ENCODE assay signal across 26 mouse cellular contexts in the genomic region with DNA sequence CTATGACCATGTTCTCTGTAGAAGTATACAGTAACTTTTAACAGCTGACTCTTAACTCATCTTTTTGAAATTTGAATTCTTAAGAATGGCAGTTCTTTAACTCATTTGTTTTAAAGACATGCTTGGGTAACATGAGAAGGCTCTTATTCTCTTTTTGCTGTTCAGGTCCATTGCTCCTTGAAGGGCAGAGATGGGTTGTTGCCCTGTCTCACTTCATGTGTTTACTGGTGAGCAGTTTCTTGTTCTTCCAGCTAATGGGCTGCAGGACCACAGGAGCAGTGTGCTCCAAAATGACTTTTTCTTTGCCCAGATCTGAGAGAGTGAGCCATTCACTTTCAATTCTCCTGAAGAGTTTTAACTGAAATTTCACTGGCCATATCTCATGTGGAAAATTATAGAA.
DNase-seq lines count a peak whose midpoint lies in the region; ATAC-seq and TF ChIP-seq lines count a peak whose summit lies in the region.
"Had no signal": no experiment of that assay in that cellular context is flagged by ENCODE, and none has a peak within 500 bp of the region (broad histone marks: within the 10 kb centered on the region; RNA-seq: fewer than 3 reads in every experiment).

No protein-coding gene starts in this region.

- no peak overlapping the region for H3K9ac ChIP-seq in heart, postnatal 0 days (replicated peaks; ENCODE audit: low read depth, low read length)
- H3K9ac ChIP-seq in midbrain, embryonic 11.5 days (ENCODE audit: low read length), result no peak overlapping the region
- no peak overlapping the region for H3K9ac ChIP-seq in midbrain, embryonic 16.5 days (ENCODE audit: low read depth, low read length)
- H3K9ac ChIP-seq: embryonic facial prominence, embryonic 12.5 days; forebrain, embryonic 13.5 days; forebrain, embryonic 15.5 days had no signal

- TF ChIP-seq EP300 in heart, postnatal 0 days (IDR thresholded peaks at IDR 0.05; ENCODE audit: low read depth), result no peak

- H3K36me3 ChIP-seq in heart, postnatal 0 days (replicated peaks; ENCODE audit: control insufficient read depth, insufficient read depth, low read length), result no peaks in the 10 kb centered on the region
- no peaks in the 10 kb centered on the region for H3K36me3 ChIP-seq in heart, embryonic 10.5 days
- no peaks in the 10 kb centered on the region for H3K36me3 ChIP-seq in midbrain, embryonic 11.5 days (ENCODE audit: control insufficient read depth, insufficient read depth, low read length)
- no peaks in the 10 kb centered on the region for H3K36me3 ChIP-seq in midbrain, embryonic 16.5 days (ENCODE audit: control insufficient read depth, insufficient read depth, low read length)
- H3K36me3 ChIP-seq: embryonic facial prominence, embryonic 10.5 days; embryonic facial prominence, embryonic 12.5 days; forebrain, embryonic 15.5 days; G1E had no signal

- 0 out of 2 replicates have a peak overlapping the region, but pooled peaks have one; percentile 9 for H3K27ac ChIP-seq in heart, postnatal 0 days (ENCODE audit: low read depth)
- H3K27ac ChIP-seq in heart, embryonic 10.5 days, result no peak overlapping the region
- H3K27ac ChIP-seq in midbrain, embryonic 11.5 days (ENCODE audit: low read depth, low read length), result no peak overlapping the region
- no peak overlapping the region for H3K27ac ChIP-seq in midbrain, embryonic 16.5 days (ENCODE audit: low read length)
- H3K27ac ChIP-seq: embryonic facial prominence, embryonic 10.5 days; embryonic facial prominence, embryonic 12.5 days; forebrain, embryonic 13.5 days; forebrain, embryonic 15.5 days had no signal

- TF ChIP-seq CTCF in heart, postnatal 0 days (IDR thresholded peaks at IDR 0.05; ENCODE audit: low read depth), result no peak

- H3K4me2 ChIP-seq in heart, postnatal 0 days (ENCODE audit: low read depth, low read length), result no peak overlapping the region
- no peak overlapping the region for H3K4me2 ChIP-seq in midbrain, embryonic 11.5 days
- H3K4me2 ChIP-seq in midbrain, embryonic 16.5 days (ENCODE audit: low read length), result no peak overlapping the region
- H3K4me2 ChIP-seq: embryonic facial prominence, embryonic 12.5 days; forebrain, embryonic 13.5 days; forebrain, embryonic 15.5 days had no signal

- ATAC-seq in heart, postnatal 0 days (ENCODE audit: insufficient read depth, low read depth), result no peak
- ATAC-seq in midbrain, embryonic 11.5 days (ENCODE audit: low FRiP score), result no peak
- ATAC-seq in midbrain, embryonic 16.5 days, result no peak
- ATAC-seq: activated CD4-positive, CD25-positive, alpha-beta regulatory T cell, adult 4 months; CD4-positive, CD25-positive, alpha-beta regulatory T cell, adult 4 months; forebrain, embryonic 13.5 days; forebrain, embryonic 15.5 days; Patski had no signal

- H3K4me3 ChIP-seq in heart, postnatal 0 days (ENCODE audit: low read depth, low read length), result no peak overlapping the region
- H3K4me3 ChIP-seq in heart, embryonic 10.5 days, result no peak overlapping the region
- H3K4me3 ChIP-seq in midbrain, embryonic 11.5 days (ENCODE audit: low read depth, low read length), result no peak overlapping the region
- H3K4me3 ChIP-seq in midbrain, embryonic 16.5 days (ENCODE audit: low read depth, low read length), result no peak overlapping the region
- H3K4me3 ChIP-seq: embryonic facial prominence, embryonic 10.5 days; embryonic facial prominence, embryonic 12.5 days; forebrain, embryonic 13.5 days; forebrain, embryonic 15.5 days had no signal

- no peak for DNase-seq in heart, postnatal 0 days (ENCODE audit: low spot score)
- no peak for DNase-seq in heart, embryonic 10.5 days (ENCODE audit: low spot score)
- peak; percentile 64 for DNase-seq in kidney, adult 9 months
- no peak for DNase-seq in kidney, adult 11 months
- DNase-seq in midbrain, embryonic 11.5 days (ENCODE audit: low spot score, missing footprints), result peak; percentile 75
- DNase-seq in A20 (ENCODE audit: low read depth, low spot score), result peak; percentile 16
- no peak for DNase-seq in ovary, adult 18-20 months (ENCODE audit: low spot score)
- DNase-seq: adrenal gland, adult 8-10 months; adrenal gland, postnatal 14 days; adrenal gland, postnatal 36 days; B cell, adult 2 months; cerebellum, adult 11-12 months; cerebellum, adult 2 months; cerebellum, adult 9-10 months; cerebellum, postnatal 10 days; cerebellum, postnatal 25 days had no signal

- no peaks in the 10 kb centered on the region for H3K27me3 ChIP-seq in heart, postnatal 0 days (ENCODE audit: control insufficient read depth, insufficient read depth, low read length)
- no peaks in the 10 kb centered on the region for H3K27me3 ChIP-seq in heart, embryonic 10.5 days (ENCODE audit: insufficient read depth, poor library complexity, severe bottlenecking)
- no peaks in the 10 kb centered on the region for H3K27me3 ChIP-seq in midbrain, embryonic 11.5 days (ENCODE audit: control insufficient read depth, insufficient read depth, low read length)
- H3K27me3 ChIP-seq in midbrain, embryonic 16.5 days (ENCODE audit: control insufficient read depth, insufficient read depth, low read depth, low read length), result no peaks in the 10 kb centered on the region
- H3K27me3 ChIP-seq: CH12.LX; embryonic facial prominence, embryonic 12.5 days; forebrain, embryonic 13.5 days; forebrain, embryonic 15.5 days; Patski had no signal

- H3K4me1 ChIP-seq in heart, postnatal 0 days (ENCODE audit: control insufficient read depth, insufficient read depth), result no peaks in the 10 kb centered on the region
- H3K4me1 ChIP-seq in heart, embryonic 10.5 days, result peaks cover under 1% of the 10 kb centered on the region; the same call in 1 of the 2 replicates
- no peaks in the 10 kb centered on the region for H3K4me1 ChIP-seq in midbrain, embryonic 11.5 days (ENCODE audit: control insufficient read depth, insufficient read depth, low read length)
- 0 out of 2 replicates have a peak, but pooled peaks cover 2% of the 10 kb centered on the region for H3K4me1 ChIP-seq in midbrain, embryonic 16.5 days (ENCODE audit: control insufficient read depth, insufficient read depth, low read length)

- H3K9me3 ChIP-seq in heart, postnatal 0 days (replicated peaks; ENCODE audit: control insufficient read depth, low read length), result no peaks in the 10 kb centered on the region
- no peaks in the 10 kb centered on the region for H3K9me3 ChIP-seq in heart, embryonic 10.5 days
- no peaks in the 10 kb centered on the region for H3K9me3 ChIP-seq in midbrain, embryonic 11.5 days (ENCODE audit: control insufficient read depth, low read length)
- no peaks in the 10 kb centered on the region for H3K9me3 ChIP-seq in midbrain, embryonic 16.5 days (replicated peaks; ENCODE audit: control insufficient read depth, low read length, poor library complexity, severe bottlenecking)
- H3K9me3 ChIP-seq: embryonic facial prominence, embryonic 10.5 days; embryonic facial prominence, embryonic 12.5 days; forebrain, embryonic 13.5 days; forebrain, embryonic 15.5 days; G1E had no signal

Comparison
In these comparisons a context has a peak if more than half of its experiments do, and no peak if none do; other contexts are left out.
1. DNase-seq: peak in kidney, adult 9 months (single experiment), midbrain, embryonic 11.5 days (single experiment) and A20 (single experiment); none in heart, postnatal 0 days (single experiment), heart, embryonic 10.5 days (single experiment), kidney, adult 11 months (single experiment) and ovary, adult 18-20 months (single experiment).